Mouse (Mus musculus): ENCODE measurements at regions not wholly inside any gene's neighbourhood (a gene's known extent, or its start where the extent isn't known, plus 50 kb on each side); places are given as distances from the start of the nearest gene placed in this dataset.

DNA sequence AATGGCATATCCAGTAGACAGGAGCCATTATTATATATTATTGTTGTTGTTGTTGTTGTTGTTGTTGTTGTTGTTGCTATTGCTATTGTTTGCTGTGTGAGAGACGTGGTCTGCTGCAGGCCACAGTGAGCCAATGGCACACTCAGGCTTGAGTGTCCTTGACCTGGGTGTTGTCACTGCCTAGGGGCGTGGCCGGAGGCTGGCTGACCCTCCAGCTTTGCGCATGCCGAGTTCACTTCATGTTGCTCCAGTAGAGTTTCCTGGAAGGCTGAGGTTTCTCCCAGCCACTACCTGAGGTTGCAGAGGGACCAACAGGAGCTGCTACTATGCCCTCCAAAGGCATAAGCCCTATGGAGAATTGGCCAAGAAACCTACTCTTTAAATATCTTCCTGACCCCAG lies 83.1 kb upstream of the Csf3r start:
- no peak for DNase-seq

DNA sequence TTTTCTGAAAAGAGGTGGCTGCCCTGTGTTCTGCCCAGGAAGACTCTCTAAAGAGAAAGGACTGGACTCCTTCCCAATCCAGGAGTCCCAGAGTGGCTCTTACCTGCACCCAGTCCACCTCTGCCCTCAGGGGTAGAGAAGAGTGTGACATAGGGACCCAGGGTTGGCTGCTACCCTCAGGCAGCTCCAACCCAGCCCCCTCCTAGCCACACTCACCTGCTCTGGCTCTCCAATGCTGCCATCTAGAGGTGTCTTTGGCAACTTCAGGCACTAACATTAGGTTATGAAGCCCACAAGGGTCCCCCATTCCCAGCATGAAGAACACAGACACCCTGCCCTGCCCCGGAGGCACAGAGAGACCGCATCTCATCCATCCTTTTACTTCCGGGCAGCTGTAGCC lies 82.4 kb upstream of the Csf3r start:
- peak; percentile 27 to 55 for DNase-seq

DNA sequence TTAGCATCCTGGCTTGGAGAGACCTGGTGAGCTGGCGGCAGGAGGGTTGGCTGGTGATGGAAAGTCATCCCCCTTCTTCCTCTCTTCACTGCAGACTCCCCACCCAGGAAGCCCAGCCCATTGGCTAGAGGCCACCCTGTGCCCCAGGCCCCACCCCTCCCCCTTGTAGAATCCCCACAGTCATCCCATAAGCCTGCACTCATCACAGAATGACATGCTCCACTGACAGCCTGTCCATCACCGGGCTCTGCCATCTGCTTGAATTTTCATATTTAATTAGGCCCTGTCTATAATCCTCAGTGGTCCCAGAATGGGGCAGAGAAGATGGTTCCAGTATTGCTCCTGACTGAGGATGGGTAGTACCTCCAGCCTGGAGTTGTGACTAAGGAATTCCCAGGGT lies 79.3 kb upstream of the Csf3r start:
- no peak for DNase-seq

DNA sequence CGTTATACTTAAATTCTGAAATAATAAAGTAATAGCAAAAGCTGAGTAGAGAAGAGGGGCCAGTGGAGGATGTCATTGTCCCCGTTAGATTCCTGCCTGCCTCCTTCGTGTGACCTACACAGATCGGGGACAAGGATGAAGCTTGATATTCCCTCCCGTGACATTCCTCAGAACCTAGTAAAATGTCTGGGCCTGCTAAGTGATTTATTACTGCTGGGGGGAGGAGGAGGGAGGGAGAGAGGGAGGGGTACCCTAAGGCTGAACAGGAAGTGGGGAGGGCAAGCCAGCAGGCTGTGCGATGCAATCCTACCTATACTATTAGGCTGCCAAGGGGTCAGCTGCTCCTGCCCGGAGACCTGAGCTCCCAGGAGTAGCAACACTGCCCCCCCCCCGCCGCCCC lies 64.9 kb upstream of the Csf3r start:
- DNase-seq = no peak

DNA sequence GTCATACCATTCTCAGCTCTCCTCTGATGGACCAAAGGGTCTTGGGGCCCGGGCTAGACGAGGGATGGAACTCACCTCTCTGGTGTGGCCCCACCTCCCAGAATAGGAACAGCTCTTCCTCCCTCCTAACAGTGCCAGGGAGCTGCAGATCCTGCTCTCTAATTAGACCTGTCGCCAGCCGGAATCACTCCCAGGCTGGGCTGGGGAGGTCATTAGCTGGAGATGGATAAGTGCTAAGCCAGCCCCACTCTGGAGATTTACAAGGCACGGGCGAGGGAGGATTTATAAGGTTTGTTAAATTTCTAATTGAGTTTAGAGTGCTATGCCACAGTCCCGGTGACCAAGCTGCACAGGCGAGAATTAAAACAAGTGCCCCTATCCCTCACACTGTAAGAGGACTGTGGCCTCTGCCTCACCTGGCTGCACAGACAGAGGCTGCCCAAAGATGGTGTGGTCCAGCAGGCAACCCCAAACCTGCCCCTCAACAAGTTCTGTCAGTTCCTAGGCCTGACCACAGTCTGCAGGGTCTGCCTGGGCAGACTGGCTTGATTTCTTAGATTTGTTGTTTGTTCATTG lies 63.6 kb upstream of the Csf3r start:
- no peak for DNase-seq

DNA sequence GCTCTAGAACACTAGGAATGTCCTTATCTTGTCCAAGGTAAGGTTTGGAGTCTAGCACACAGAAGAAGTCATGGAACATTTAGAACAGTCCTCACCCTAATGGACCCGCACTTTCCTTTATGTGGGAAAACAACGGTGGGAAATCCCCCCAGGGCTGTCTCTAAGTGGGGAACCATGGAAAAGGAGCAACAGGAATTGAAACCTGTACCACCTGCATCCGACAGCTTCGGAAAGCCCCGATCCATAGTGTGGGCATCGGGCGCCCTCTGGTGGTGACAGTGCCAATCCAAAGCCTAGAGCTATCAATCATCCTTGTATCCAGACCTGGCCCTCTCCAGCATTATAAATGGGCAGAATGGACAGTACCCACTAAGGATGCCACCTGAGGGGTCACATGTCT lies 61.7 kb upstream of the Csf3r start:
- peak; percentile 84 to 91 for DNase-seq
